Comparison of ENCODE assay signal across 15 mouse cellular contexts in genomic region chr6:86876451-86876850, GRCm38 (mm10).
"Had no signal": no experiment of that assay in that cellular context is flagged by ENCODE, and none has a peak within 500 bp of the region (broad histone marks: within the 10 kb centered on the region; RNA-seq: fewer than 3 reads in every experiment).

No protein-coding gene starts in this region.

- H3K27ac ChIP-seq: liver, embryonic 15.5 days; lung, embryonic 15.5 days; macrophage; midbrain, embryonic 13.5 days; midbrain, embryonic 15.5 days; neural tube, embryonic 12.5 days; stomach, embryonic 15.5 days; stomach, postnatal 0 days had no signal

- H3K27me3 ChIP-seq: liver, embryonic 15.5 days; lung, embryonic 15.5 days; megakaryocyte, embryonic 14.5 days; midbrain, embryonic 13.5 days; midbrain, embryonic 15.5 days; neural tube, embryonic 12.5 days; stomach, embryonic 15.5 days had no signal

- H3K36me3 ChIP-seq: lung, embryonic 15.5 days; midbrain, embryonic 13.5 days; midbrain, embryonic 15.5 days; neural tube, embryonic 12.5 days; stomach, embryonic 15.5 days had no signal

- H3K9me3 ChIP-seq: liver, embryonic 15.5 days; lung, embryonic 15.5 days; megakaryocyte, embryonic 14.5 days; midbrain, embryonic 13.5 days; midbrain, embryonic 15.5 days; neural tube, embryonic 12.5 days; stomach, embryonic 15.5 days had no signal

- DNase-seq: liver, postnatal 0 days; lung, adult 2 months; lung, postnatal 14 days; lung, postnatal 36 days; right cerebral cortex, postnatal 14 days; thymus, postnatal 14 days had no signal

- H3K4me3 ChIP-seq: liver, embryonic 15.5 days; lung, embryonic 15.5 days; megakaryocyte, embryonic 14.5 days; midbrain, embryonic 13.5 days; midbrain, embryonic 15.5 days; neural tube, embryonic 12.5 days; stomach, embryonic 15.5 days had no signal

- H3K4me1 ChIP-seq: midbrain, embryonic 15.5 days had no signal
